Mouse (Mus musculus): ENCODE results near the gene Ptbp1. TPM values are rescaled to one million over a fixed set of nuclear protein-coding genes. Genes with fewer than 3 reads are reported as not detected.

Ptbp1 gene
- 628 and 695 TPM in 2 replicates for polyA plus RNA-seq (2011; ENCODE audit: insufficient read depth, insufficient read length, low read depth, missing spikeins)

- H3K36me3 ChIP-seq (ENCODE audit: control insufficient read depth, insufficient read depth, low read length, poor library complexity, severe bottlenecking), result peaks cover 26% of the 10 kb centered on the region
- H3K4me1 ChIP-seq (ENCODE audit: control insufficient read depth, insufficient read depth, low read length), result peaks cover 12% of the 10 kb centered on the region
- H3K27me3 ChIP-seq (ENCODE audit: control insufficient read depth, insufficient read depth, low read length, poor library complexity, severe bottlenecking), result no peaks in the 10 kb centered on the region
- H3K9me3 ChIP-seq (replicated peaks; ENCODE audit: control insufficient read depth, insufficient read depth, low read length, poor library complexity, severe bottlenecking), result no peaks in the 10 kb centered on the region
- H3K27ac ChIP-seq (ENCODE audit: insufficient read depth, low read length), result peak within 1 kb of the TSS; percentile 90
- H3K9ac ChIP-seq (ENCODE audit: low read depth, poor library complexity, severe bottlenecking), result peak within 1 kb of the TSS; percentile 93
- TF ChIP-seq POLR2A (IDR thresholded peaks at IDR 0.05; ENCODE audit: insufficient read depth, low read length) (no peak), CTCF (IDR thresholded peaks at IDR 0.05; ENCODE audit: low read depth, low read length) (no peak), EP300 (IDR thresholded peaks at IDR 0.05; ENCODE audit: insufficient read depth, low read depth, low read length) (no peak)
- H3K4me3 ChIP-seq (ENCODE audit: low read depth, low read length), result peak within 1 kb of the TSS; percentile 80
Measured at GRCm38 (mm10) chr10:79853860-79854795, at the start of gene Ptbp1. Ptbp1 (plus strand) TSS chr10:79854427.

GRCm38 (mm10) chr10:79805636-79806035 lies 48.6 kb upstream of the Ptbp1 start:
- no peak overlapping the region for H3K27ac ChIP-seq (ENCODE audit: insufficient read depth, low read length)
- no peaks in the 10 kb centered on the region for H3K9me3 ChIP-seq (replicated peaks; ENCODE audit: control insufficient read depth, insufficient read depth, low read length, poor library complexity, severe bottlenecking)
- TF ChIP-seq POLR2A (IDR thresholded peaks at IDR 0.05; ENCODE audit: insufficient read depth, low read length) (no peak), CTCF (IDR thresholded peaks at IDR 0.05; ENCODE audit: low read depth, low read length) (no peak), EP300 (IDR thresholded peaks at IDR 0.05; ENCODE audit: insufficient read depth, low read depth, low read length) (no peak)
- no peaks in the 10 kb centered on the region for H3K36me3 ChIP-seq (ENCODE audit: control insufficient read depth, insufficient read depth, low read length, poor library complexity, severe bottlenecking)
- H3K4me3 ChIP-seq (ENCODE audit: low read depth, low read length), result no peak overlapping the region
- peaks cover 4% of the 10 kb centered on the region for H3K4me1 ChIP-seq (ENCODE audit: control insufficient read depth, insufficient read depth, low read length)
- H3K27me3 ChIP-seq (ENCODE audit: control insufficient read depth, insufficient read depth, low read length, poor library complexity, severe bottlenecking), result no peaks in the 10 kb centered on the region
- no peak overlapping the region for H3K9ac ChIP-seq (ENCODE audit: low read depth, poor library complexity, severe bottlenecking)

- Histone ChIP-seq H3K27ac (ENCODE audit: insufficient read depth, low read length) (no peak overlapping the region), H3K27me3 (ENCODE audit: control insufficient read depth, insufficient read depth, low read length, poor library complexity, severe bottlenecking) (no peaks in the 10 kb centered on the region), H3K9ac (ENCODE audit: low read depth, poor library complexity, severe bottlenecking) (no peak overlapping the region), H3K4me3 (ENCODE audit: low read depth, low read length) (no peak overlapping the region), H3K9me3 (replicated peaks; ENCODE audit: control insufficient read depth, insufficient read depth, low read length, poor library complexity, severe bottlenecking) (no peaks in the 10 kb centered on the region), H3K36me3 (ENCODE audit: control insufficient read depth, insufficient read depth, low read length, poor library complexity, severe bottlenecking) (no peaks in the 10 kb centered on the region), H3K4me1 (ENCODE audit: control insufficient read depth, insufficient read depth, low read length) (peaks cover 4% of the 10 kb centered on the region)
- TF ChIP-seq CTCF (IDR thresholded peaks at IDR 0.05; ENCODE audit: low read depth, low read length), result no peak
- TF ChIP-seq POLR2A (IDR thresholded peaks at IDR 0.05; ENCODE audit: insufficient read depth, low read length), result no peak
- TF ChIP-seq EP300 (IDR thresholded peaks at IDR 0.05; ENCODE audit: insufficient read depth, low read depth, low read length), result no peak
Measured at GRCm38 (mm10) chr10:79806331-79806730, 47.9 kb upstream of the Ptbp1 start.

GRCm38 (mm10) chr10:79806972-79807371 lies 47.3 kb upstream of the Ptbp1 start:
- no peak overlapping the region for H3K4me3 ChIP-seq (ENCODE audit: low read depth, low read length)
- H3K9ac ChIP-seq (ENCODE audit: low read depth, poor library complexity, severe bottlenecking), result no peak overlapping the region
- TF ChIP-seq POLR2A (IDR thresholded peaks at IDR 0.05; ENCODE audit: insufficient read depth, low read length) (no peak), EP300 (IDR thresholded peaks at IDR 0.05; ENCODE audit: insufficient read depth, low read depth, low read length) (no peak), CTCF (IDR thresholded peaks at IDR 0.05; ENCODE audit: low read depth, low read length) (no peak)
- H3K4me1 ChIP-seq (ENCODE audit: control insufficient read depth, insufficient read depth, low read length), result peaks cover 4% of the 10 kb centered on the region
- H3K27me3 ChIP-seq (ENCODE audit: control insufficient read depth, insufficient read depth, low read length, poor library complexity, severe bottlenecking), result no peaks in the 10 kb centered on the region
- H3K27ac ChIP-seq (ENCODE audit: insufficient read depth, low read length), result no peak overlapping the region
- no peaks in the 10 kb centered on the region for H3K9me3 ChIP-seq (replicated peaks; ENCODE audit: control insufficient read depth, insufficient read depth, low read length, poor library complexity, severe bottlenecking)
- no peaks in the 10 kb centered on the region for H3K36me3 ChIP-seq (ENCODE audit: control insufficient read depth, insufficient read depth, low read length, poor library complexity, severe bottlenecking)

- TF ChIP-seq EP300 (IDR thresholded peaks at IDR 0.05; ENCODE audit: insufficient read depth, low read depth, low read length) (no peak), CTCF (IDR thresholded peaks at IDR 0.05; ENCODE audit: low read depth, low read length) (no peak), POLR2A (IDR thresholded peaks at IDR 0.05; ENCODE audit: insufficient read depth, low read length) (no peak)
- no peak overlapping the region for H3K27ac ChIP-seq (ENCODE audit: insufficient read depth, low read length)
- no peak overlapping the region for H3K9ac ChIP-seq (ENCODE audit: low read depth, poor library complexity, severe bottlenecking)
Measured at GRCm38 (mm10) chr10:79807826-79808225, 46.4 kb upstream of the Ptbp1 start.

GRCm38 (mm10) chr10:79808728-79809127 lies 45.5 kb upstream of the Ptbp1 start:
- no peaks in the 10 kb centered on the region for H3K4me1 ChIP-seq (ENCODE audit: control insufficient read depth, insufficient read depth, low read length)
- no peaks in the 10 kb centered on the region for H3K36me3 ChIP-seq (ENCODE audit: control insufficient read depth, insufficient read depth, low read length, poor library complexity, severe bottlenecking)
- no peaks in the 10 kb centered on the region for H3K9me3 ChIP-seq (replicated peaks; ENCODE audit: control insufficient read depth, insufficient read depth, low read length, poor library complexity, severe bottlenecking)
- H3K27me3 ChIP-seq (ENCODE audit: control insufficient read depth, insufficient read depth, low read length, poor library complexity, severe bottlenecking), result no peaks in the 10 kb centered on the region
- no peak for TF ChIP-seq CTCF (IDR thresholded peaks at IDR 0.05; ENCODE audit: low read depth, low read length)
- TF ChIP-seq EP300 (IDR thresholded peaks at IDR 0.05; ENCODE audit: insufficient read depth, low read depth, low read length), result no peak
- no peak for TF ChIP-seq POLR2A (IDR thresholded peaks at IDR 0.05; ENCODE audit: insufficient read depth, low read length)
- no peak overlapping the region for H3K27ac ChIP-seq (ENCODE audit: insufficient read depth, low read length)
- no peak overlapping the region for H3K9ac ChIP-seq (ENCODE audit: low read depth, poor library complexity, severe bottlenecking)
- H3K4me3 ChIP-seq (ENCODE audit: low read depth, low read length), result no peak overlapping the region

More at GRCm38 (mm10) chr10:79807826-79808225, 46.4 kb upstream of the Ptbp1 start:
- Histone ChIP-seq H3K9me3 (replicated peaks; ENCODE audit: control insufficient read depth, insufficient read depth, low read length, poor library complexity, severe bottlenecking) (no peaks in the 10 kb centered on the region), H3K4me3 (ENCODE audit: low read depth, low read length) (no peak overlapping the region), H3K36me3 (ENCODE audit: control insufficient read depth, insufficient read depth, low read length, poor library complexity, severe bottlenecking) (no peaks in the 10 kb centered on the region), H3K27me3 (ENCODE audit: control insufficient read depth, insufficient read depth, low read length, poor library complexity, severe bottlenecking) (no peaks in the 10 kb centered on the region), H3K4me1 (ENCODE audit: control insufficient read depth, insufficient read depth, low read length) (peaks cover under 1% of the 10 kb centered on the region)
